Mouse (Mus musculus) G1E (cell line): ENCODE results near the gene Ksr1. TPM values are rescaled to one million over a fixed set of nuclear protein-coding genes. Genes with fewer than 3 reads are reported as not detected.

Experiments
- ATAC-seq: 2 replicates; pipeline ENCODE4 v1.8.0; 2016; ENCODE audit warnings: mild to moderate bottlenecking; ENCODE audit not compliant: insufficient number of reproducible peaks, poor library complexity, low FRiP score, severe bottlenecking; ENCODE audit errors: extremely low read depth
- DNase-seq: peaks from one replicate; pipeline ENCODE4 v3.0.0; 2012; ENCODE audit warnings: low spot score
- H3K27me3 ChIP-seq: 2 replicates; pipeline ENCODE4 v1.6.1; 2012; ENCODE audit warnings: mild to moderate bottlenecking, low read length, inconsistent platforms; ENCODE audit not compliant: insufficient read depth
- H3K36me3 ChIP-seq: replicated peaks from 2 replicates; pipeline ENCODE3; 2012; ENCODE audit warnings: mild to moderate bottlenecking, inconsistent platforms
- H3K4me1 ChIP-seq: 2 replicates; pipeline ENCODE4 v1.6.1; 2012; ENCODE audit warnings: low read depth, low read length, inconsistent platforms, mixed read lengths; ENCODE audit not compliant: insufficient read depth
- H3K4me3 ChIP-seq: 2 replicates; pipeline ENCODE4 v1.5.1; 2012; ENCODE audit warnings: low read depth, mild to moderate bottlenecking, inconsistent platforms, low read length, moderate library complexity, mixed read lengths
- H3K9me3 ChIP-seq: replicated peaks from 2 replicates; pipeline ENCODE4 v1.6.1; 2012; ENCODE audit warnings: inconsistent platforms
- CTCF ChIP-seq: IDR thresholded peaks from 2 replicates; pipeline ENCODE4 v1.5.1; 2012; ENCODE audit warnings: low read depth, low read length, inconsistent platforms, mixed read lengths
- GATA1 ChIP-seq: IDR thresholded peaks from 2 replicates; pipeline ENCODE4 v1.6.1; 2012; ENCODE audit warnings: borderline replicate concordance, low read length, inconsistent platforms, mixed read lengths
- GATA2 ChIP-seq: IDR thresholded peaks from 2 replicates; pipeline ENCODE4 v1.6.1; 2012; ENCODE audit warnings: low read depth, low read length, inconsistent platforms, borderline replicate concordance
- POLR2AphosphoS5 ChIP-seq: IDR thresholded peaks from 2 replicates; pipeline ENCODE4 v1.6.1; 2012; ENCODE audit warnings: low read depth, low read length, inconsistent platforms; ENCODE audit not compliant: insufficient replicate concordance
- TAL1 ChIP-seq: conservative IDR thresholded peaks from 2 replicates; pipeline ENCODE4 v1.6.1; 2012; ENCODE audit warnings: low read depth, low read length, inconsistent platforms, mixed read lengths
- polyA plus RNA-seq: library from polyadenylated mRNA; stranded (reverse); fragments of >175 nt; gene quantifications from 2 replicates; pipeline ENCODE4 v1.2.3, GENCODE M21; 2012
- total RNA-seq, 2 experiments: library from RNA; stranded (forward) in 1 of 2; stranded (reverse) in 1 of 2; fragments of 200-1000 nt in 1 of 2; fragments of >200 nt in 1 of 2; fragmentation: Nextera tagmentation in 1 of 2; gene quantifications; 2 replicates each; pipeline ENCODE4 v1.2.3; 2014 to 2017

Ksr1 gene
- total and polyA plus RNA-seq, 3 experiments = 3.3 to 9.0 (median 3.8) TPM

DNA sequence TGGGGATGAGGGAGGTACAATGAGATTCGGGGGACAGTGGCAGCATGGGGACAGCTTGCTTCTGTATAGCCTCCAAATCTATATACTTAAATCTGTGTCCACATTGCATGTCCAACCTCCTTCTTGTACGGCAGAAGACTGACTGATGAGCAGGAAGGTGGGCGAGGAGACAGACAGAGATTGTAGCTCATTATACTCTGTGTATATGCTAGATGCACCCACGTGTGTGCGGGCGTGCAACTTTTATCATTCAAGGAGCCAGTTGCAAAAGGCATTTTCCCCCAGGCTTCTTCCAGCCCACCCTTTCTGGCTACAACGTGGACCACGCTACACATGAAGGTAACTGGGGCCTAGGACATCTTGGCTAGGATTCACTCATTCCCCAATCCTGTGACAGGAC is 74.1 kb downstream of the Ksr1 start:
- Histone ChIP-seq H3K9me3 (no peaks in the 10 kb centered on the region), H3K27me3 (peaks cover 12% of the 10 kb centered on the region; the same call in 1 of the 2 replicates), H3K4me1 (peaks cover 35% of the 10 kb centered on the region), H3K36me3 (peaks cover 3% of the 10 kb centered on the region), H3K4me3 (no peak overlapping the region)
- DNase-seq (no peak), ATAC-seq (no peak)
- TF ChIP-seq TAL1 = no peak
- TF ChIP-seq GATA2 = no peak

GRCm38 (mm10) chr11:79071082-79071972 is 74.9 kb downstream of the Ksr1 start:
- TF ChIP-seq GATA2 (no peak), POLR2AphosphoS5 (no peak), CTCF (no peak), TAL1 (no peak), GATA1 (no peak)
- peaks cover 15% of the 10 kb centered on the region; the same call in 1 of the 2 replicates for H3K27me3 ChIP-seq
- DNase-seq (peak; percentile 68), ATAC-seq (peak; percentile 85)
- peaks cover 32% of the 10 kb centered on the region for H3K4me1 ChIP-seq
- H3K9me3 ChIP-seq = no peaks in the 10 kb centered on the region
- peaks cover 3% of the 10 kb centered on the region for H3K36me3 ChIP-seq
- no peak overlapping the region; the same call in 1 of the 2 replicates for H3K4me3 ChIP-seq

GRCm38 (mm10) chr11:79069453-79070153 is 76.6 kb downstream of the Ksr1 start:
- ATAC-seq (no peak), DNase-seq (no peak)
- Histone ChIP-seq H3K4me3 (no peak overlapping the region), H3K4me1 (peaks cover 24% of the 10 kb centered on the region), H3K9me3 (no peaks in the 10 kb centered on the region), H3K27me3 (peaks cover 25% of the 10 kb centered on the region; the same call in 1 of the 2 replicates), H3K36me3 (peaks cover 3% of the 10 kb centered on the region)
- no peak for TF ChIP-seq GATA1
- TF ChIP-seq POLR2AphosphoS5 = no peak
- no peak for TF ChIP-seq GATA2
- TF ChIP-seq CTCF = no peak
- TF ChIP-seq TAL1 = no peak; the same call in 1 of the 2 replicates

GRCm38 (mm10) chr11:79067172-79067571 is 79.0 kb downstream of the Ksr1 start:
- TF ChIP-seq POLR2AphosphoS5 (no peak), CTCF (no peak), GATA2 (no peak), GATA1 (no peak), TAL1 (no peak)
- Histone ChIP-seq H3K4me3 (no peak overlapping the region), H3K9me3 (no peaks in the 10 kb centered on the region), H3K27me3 (peaks cover 26% of the 10 kb centered on the region), H3K4me1 (peaks cover 24% of the 10 kb centered on the region), H3K36me3 (no peaks in the 10 kb centered on the region)
- DNase-seq (no peak), ATAC-seq (no peak)

- TF ChIP-seq GATA2 (no peak), TAL1 (no peak), POLR2AphosphoS5 (no peak), CTCF (no peak), GATA1 (no peak)
These were observed 80.0 kb downstream of the Ksr1 start for GRCm38 (mm10) chr11:79066191-79066530.

DNA sequence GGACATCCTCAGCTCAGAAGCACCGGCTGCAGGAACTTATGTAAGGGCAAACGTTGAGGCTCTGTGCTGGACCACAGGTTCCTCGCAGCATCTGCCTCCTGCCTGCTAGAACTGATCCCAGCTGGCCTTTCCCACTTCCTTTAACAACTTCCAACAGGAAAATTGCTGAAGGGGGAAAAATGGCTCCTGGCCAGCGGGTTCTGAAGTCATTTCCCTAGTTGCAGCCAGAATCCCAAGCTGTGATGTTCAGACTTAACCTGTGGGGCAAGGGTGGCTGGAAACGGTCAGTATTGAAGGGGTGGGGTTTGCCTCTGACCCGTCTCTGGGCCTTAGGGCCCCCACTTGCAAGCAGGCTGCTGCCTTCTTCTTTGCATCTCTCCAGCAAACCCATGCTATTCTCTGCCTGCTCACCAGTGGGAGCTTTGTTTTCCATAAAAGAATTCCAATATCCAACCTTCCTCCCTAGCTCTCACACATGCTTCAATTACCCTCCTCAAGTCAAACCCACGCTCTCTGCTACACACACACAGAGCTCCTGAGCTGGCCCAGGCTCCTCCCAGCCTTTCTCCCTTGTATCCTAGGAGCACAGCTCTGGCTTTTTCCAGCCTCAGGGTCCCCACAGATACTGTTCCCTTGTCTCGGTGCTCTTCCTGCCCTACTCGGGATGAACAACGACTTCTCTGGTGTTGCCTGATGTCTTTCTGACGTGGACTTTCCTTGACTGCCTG is 80.6 kb downstream of the Ksr1 start:
- no peaks in the 10 kb centered on the region for H3K9me3 ChIP-seq
- H3K4me1 ChIP-seq = peaks cover 9% of the 10 kb centered on the region
- H3K36me3 ChIP-seq = no peaks in the 10 kb centered on the region
- TF ChIP-seq CTCF = no peak
- no peak for TF ChIP-seq POLR2AphosphoS5
- TF ChIP-seq GATA2 = no peak
- TF ChIP-seq GATA1 = no peak
- TF ChIP-seq TAL1 = no peak
- peaks cover 31% of the 10 kb centered on the region for H3K27me3 ChIP-seq
- DNase-seq (no peak), ATAC-seq (no peak)
- no peak overlapping the region for H3K4me3 ChIP-seq

More at GRCm38 (mm10) chr11:79066191-79066530, 80.0 kb downstream of the Ksr1 start:
- H3K4me1 ChIP-seq = peaks cover 15% of the 10 kb centered on the region
- no peak for ATAC-seq
- no peaks in the 10 kb centered on the region for H3K36me3 ChIP-seq
- H3K27me3 ChIP-seq = peaks cover 31% of the 10 kb centered on the region
- H3K4me3 ChIP-seq = no peak overlapping the region
- H3K9me3 ChIP-seq = no peaks in the 10 kb centered on the region
- DNase-seq = no peak
